7 mouse cellular contexts compared by ENCODE assay signal in the genomic region with DNA sequence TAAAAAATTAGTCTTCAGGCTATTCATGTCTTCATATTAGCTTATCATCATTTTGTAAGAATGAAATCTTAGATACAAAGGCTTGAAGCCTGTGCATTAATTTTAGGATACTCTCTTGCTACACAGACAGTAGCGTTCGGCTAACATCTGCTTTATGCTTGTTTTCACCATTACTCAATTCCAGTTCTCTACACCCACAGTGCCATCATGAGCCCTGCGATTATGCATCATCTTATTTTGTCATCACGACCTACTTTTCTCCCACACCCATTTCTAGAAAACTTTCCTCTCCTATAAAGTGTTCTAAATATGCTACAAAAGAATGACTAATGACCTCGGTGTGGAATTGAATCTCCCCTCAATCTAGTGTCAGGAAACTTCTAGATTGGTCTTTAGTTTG.
"Had no signal": no experiment of that assay in that cellular context is flagged by ENCODE, and none has a peak within 500 bp of the region (broad histone marks: within the 10 kb centered on the region; RNA-seq: fewer than 3 reads in every experiment).

No protein-coding gene starts in this region.

- DNase-seq: kidney, adult 11 months; kidney, postnatal 36 days; lung, embryonic 14.5 days; lung, postnatal 10 days; lung, postnatal 4 days; midbrain, embryonic 14.5 days; thymus, postnatal 4 days had no signal
